Mouse (Mus musculus): Measurements from ENCODE around the gene Gm17654. TPM values are rescaled to one million over a fixed set of nuclear protein-coding genes. Genes with fewer than 3 reads are reported as not detected.
"Not testable (repeated sequence)": the region's sequence is repeated elsewhere in the genome, so short reads cannot be mapped to it uniquely, and the experiment has no call there.

The Gm17654 gene
- polyA plus RNA-seq (2014; fragmentation: Nextera tagmentation; extraction: Ambion mirVana): not detected in 2 replicates

- ATAC-seq (ENCODE audit: low FRiP score): not testable (repeated sequence)
These were observed at the start of gene Gm17654 for GRCm38 (mm10) chr14:43579046-43579445. Gm17654 (minus strand) TSS chr14:43579146.

GRCm38 (mm10) chr14:43607913-43608312, 29.0 kb upstream of the Gm17654 start, which contains the start of gene Gm10375:
Gm10375 (minus strand) TSS chr14:43608013.
- H3K27ac ChIP-seq (ENCODE audit: low read depth, low read length); H3K4me2 ChIP-seq; H3K4me3 ChIP-seq (ENCODE audit: low read depth, low read length); H3K4me1 ChIP-seq (ENCODE audit: control insufficient read depth, insufficient read depth, low read length); DNase-seq (ENCODE audit: low spot score, missing footprints); H3K9ac ChIP-seq (ENCODE audit: low read length); H3K36me3 ChIP-seq (ENCODE audit: control insufficient read depth, insufficient read depth, low read length); ATAC-seq (ENCODE audit: low FRiP score); H3K27me3 ChIP-seq (ENCODE audit: control insufficient read depth, insufficient read depth, low read length); H3K9me3 ChIP-seq (ENCODE audit: control insufficient read depth, low read length): not testable (repeated sequence)

More at GRCm38 (mm10) chr14:43579046-43579445, at the start of gene Gm17654:
- H3K4me1 ChIP-seq (ENCODE audit: control insufficient read depth, insufficient read depth, low read length); H3K36me3 ChIP-seq (ENCODE audit: control insufficient read depth, insufficient read depth, low read length); DNase-seq (ENCODE audit: low spot score, missing footprints); H3K27ac ChIP-seq (ENCODE audit: low read depth, low read length); H3K9me3 ChIP-seq (ENCODE audit: control insufficient read depth, low read length); H3K4me3 ChIP-seq (ENCODE audit: low read depth, low read length); H3K27me3 ChIP-seq (ENCODE audit: control insufficient read depth, insufficient read depth, low read length); H3K9ac ChIP-seq (ENCODE audit: low read length); H3K4me2 ChIP-seq: not testable (repeated sequence)
- WGBS: 100% methylated on average over 1 of the region's 2 CpGs

GRCm38 (mm10) chr14:43577969-43578368, 977 bp downstream of the Gm17654 start:
- WGBS: 100% methylated on average over 2 of the region's 4 CpGs
- not testable (repeated sequence) for H3K4me3 ChIP-seq (ENCODE audit: low read depth, low read length)

GRCm38 (mm10) chr14:43552271-43552670, 26.7 kb downstream of the Gm17654 start:
- WGBS: 68% methylated on average over 2 of the region's 2 CpGs
- DNase-seq (ENCODE audit: low spot score, missing footprints); ATAC-seq (ENCODE audit: low FRiP score); H3K36me3 ChIP-seq (ENCODE audit: control insufficient read depth, insufficient read depth, low read length); H3K27me3 ChIP-seq (ENCODE audit: control insufficient read depth, insufficient read depth, low read length); H3K9ac ChIP-seq (ENCODE audit: low read length); H3K9me3 ChIP-seq (ENCODE audit: control insufficient read depth, low read length); H3K27ac ChIP-seq (ENCODE audit: low read depth, low read length); H3K4me2 ChIP-seq; H3K4me1 ChIP-seq (ENCODE audit: control insufficient read depth, insufficient read depth, low read length); H3K4me3 ChIP-seq (ENCODE audit: low read depth, low read length): not testable (repeated sequence)

More at GRCm38 (mm10) chr14:43577969-43578368, 977 bp downstream of the Gm17654 start:
- ATAC-seq (ENCODE audit: low FRiP score); H3K4me1 ChIP-seq (ENCODE audit: control insufficient read depth, insufficient read depth, low read length); H3K9ac ChIP-seq (ENCODE audit: low read length); H3K4me2 ChIP-seq; H3K27ac ChIP-seq (ENCODE audit: low read depth, low read length); H3K27me3 ChIP-seq (ENCODE audit: control insufficient read depth, insufficient read depth, low read length); DNase-seq (ENCODE audit: low spot score, missing footprints); H3K36me3 ChIP-seq (ENCODE audit: control insufficient read depth, insufficient read depth, low read length); H3K9me3 ChIP-seq (ENCODE audit: control insufficient read depth, low read length): not testable (repeated sequence)

GRCm38 (mm10) chr14:43546281-43546680, 32.7 kb downstream of the Gm17654 start:
- ATAC-seq (ENCODE audit: low FRiP score); DNase-seq (ENCODE audit: low spot score, missing footprints); H3K27me3 ChIP-seq (ENCODE audit: control insufficient read depth, insufficient read depth, low read length); H3K36me3 ChIP-seq (ENCODE audit: control insufficient read depth, insufficient read depth, low read length); H3K4me2 ChIP-seq; H3K27ac ChIP-seq (ENCODE audit: low read depth, low read length); H3K4me3 ChIP-seq (ENCODE audit: low read depth, low read length); H3K9ac ChIP-seq (ENCODE audit: low read length); H3K9me3 ChIP-seq (ENCODE audit: control insufficient read depth, low read length); H3K4me1 ChIP-seq (ENCODE audit: control insufficient read depth, insufficient read depth, low read length): not testable (repeated sequence)

GRCm38 (mm10) chr14:43543276-43543675, 35.7 kb downstream of the Gm17654 start, which contains the start of gene Gm5799:
Gm5799 (plus strand) TSS chr14:43543576.
- not testable (repeated sequence) for DNase-seq (ENCODE audit: low spot score, missing footprints); H3K36me3 ChIP-seq (ENCODE audit: control insufficient read depth, insufficient read depth, low read length); H3K27me3 ChIP-seq (ENCODE audit: control insufficient read depth, insufficient read depth, low read length); H3K9ac ChIP-seq (ENCODE audit: low read length); H3K9me3 ChIP-seq (ENCODE audit: control insufficient read depth, low read length); ATAC-seq (ENCODE audit: low FRiP score); H3K4me3 ChIP-seq (ENCODE audit: low read depth, low read length); H3K4me1 ChIP-seq (ENCODE audit: control insufficient read depth, insufficient read depth, low read length); H3K27ac ChIP-seq (ENCODE audit: low read depth, low read length); H3K4me2 ChIP-seq
- WGBS: 89% methylated on average over 1 of the region's 2 CpGs

GRCm38 (mm10) chr14:43538144-43538543, 40.8 kb downstream of the Gm17654 start:
- not testable (repeated sequence) for H3K9ac ChIP-seq (ENCODE audit: low read length); H3K36me3 ChIP-seq (ENCODE audit: control insufficient read depth, insufficient read depth, low read length); ATAC-seq (ENCODE audit: low FRiP score); H3K4me3 ChIP-seq (ENCODE audit: low read depth, low read length); H3K4me1 ChIP-seq (ENCODE audit: control insufficient read depth, insufficient read depth, low read length); H3K4me2 ChIP-seq; H3K9me3 ChIP-seq (ENCODE audit: control insufficient read depth, low read length); H3K27ac ChIP-seq (ENCODE audit: low read depth, low read length); H3K27me3 ChIP-seq (ENCODE audit: control insufficient read depth, insufficient read depth, low read length); DNase-seq (ENCODE audit: low spot score, missing footprints)
- WGBS: 74% methylated on average over 2 of the region's 2 CpGs

GRCm38 (mm10) chr14:43532387-43532786, 46.6 kb downstream of the Gm17654 start:
- WGBS: 56% methylated on average over 5 of the region's 6 CpGs
- not testable (repeated sequence) for H3K36me3 ChIP-seq (ENCODE audit: control insufficient read depth, insufficient read depth, low read length); H3K27ac ChIP-seq (ENCODE audit: low read depth, low read length); H3K27me3 ChIP-seq (ENCODE audit: control insufficient read depth, insufficient read depth, low read length); H3K9me3 ChIP-seq (ENCODE audit: control insufficient read depth, low read length); H3K4me3 ChIP-seq (ENCODE audit: low read depth, low read length); ATAC-seq (ENCODE audit: low FRiP score); DNase-seq (ENCODE audit: low spot score, missing footprints); H3K4me2 ChIP-seq; H3K9ac ChIP-seq (ENCODE audit: low read length); H3K4me1 ChIP-seq (ENCODE audit: control insufficient read depth, insufficient read depth, low read length)

- not testable (repeated sequence) for H3K27ac ChIP-seq (ENCODE audit: low read depth, low read length); H3K4me3 ChIP-seq (ENCODE audit: low read depth, low read length); H3K9ac ChIP-seq (ENCODE audit: low read length); ATAC-seq (ENCODE audit: low FRiP score); H3K27me3 ChIP-seq (ENCODE audit: control insufficient read depth, insufficient read depth, low read length); DNase-seq (ENCODE audit: low spot score, missing footprints); H3K36me3 ChIP-seq (ENCODE audit: control insufficient read depth, insufficient read depth, low read length); H3K4me2 ChIP-seq; H3K9me3 ChIP-seq (ENCODE audit: control insufficient read depth, low read length); H3K4me1 ChIP-seq (ENCODE audit: control insufficient read depth, insufficient read depth, low read length)
- WGBS: no CpG with 5 or more reads among the region's 6 CpGs
These were observed 46.9 kb downstream of the Gm17654 start for GRCm38 (mm10) chr14:43532011-43532383.

All from midbrain, embryonic 11.5 days (tissue).